Mouse (Mus musculus) heart, adult 2 months (tissue): Measurements from ENCODE around the gene Trmo.

Experiments used
- CTCF ChIP-seq: fragments of 200-600 bp; IDR thresholded peaks from 2 replicates; pipeline ENCODE4 v1.8.1; 2022; ENCODE audit warnings: antibody characterized with exemption, mild to moderate bottlenecking, moderate library complexity
- EP300 ChIP-seq: fragments of 200-500 bp; IDR thresholded peaks from 2 replicates; pipeline ENCODE4 v1.6.1; 2011; ENCODE audit warnings: low read depth, low read length, control low read depth; ENCODE audit not compliant: insufficient read depth
- POLR2A ChIP-seq: fragments of 200-500 bp; IDR thresholded peaks from 2 replicates; pipeline ENCODE4 v1.6.1; 2011; ENCODE audit warnings: mild to moderate bottlenecking, low read depth, low read length, control low read depth; ENCODE audit not compliant: insufficient read depth

DNA sequence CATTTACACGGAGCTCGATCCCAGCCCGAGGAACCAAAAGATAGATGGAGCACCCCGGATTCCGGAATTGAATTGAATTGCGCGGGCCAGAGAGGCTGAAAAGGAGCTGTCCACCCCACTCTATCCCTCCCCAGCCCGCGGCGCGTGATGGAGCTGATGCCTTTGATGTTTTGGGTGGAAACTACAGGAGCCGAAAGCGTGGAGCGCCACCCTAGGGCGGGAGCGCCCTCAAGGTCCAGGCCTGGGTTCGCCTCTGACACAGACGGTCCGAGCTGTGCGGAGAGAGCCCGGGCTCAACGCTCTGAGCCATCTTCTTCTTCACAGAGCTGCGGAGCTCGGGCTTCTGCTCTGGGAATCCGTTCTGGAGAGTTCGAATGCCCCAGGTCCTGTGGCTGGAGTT is 49.7 kb downstream of the Trmo start:
- TF ChIP-seq EP300 (no peak), CTCF (no peak), POLR2A (no peak)
